8 mouse cellular contexts compared by ENCODE assay signal in genomic region chr17:88303991-88304390, GRCm38 (mm10).
A peak's percentile ranks its signal among the peaks of the same experiment; 100 is the strongest.
DNase-seq lines count a peak whose midpoint lies in the region; TF ChIP-seq lines count a peak whose summit lies in the region.

No protein-coding gene starts in this region.

- TF ChIP-seq POLR2A in testis, adult 2 months (IDR thresholded peaks at IDR 0.05; ENCODE audit: control insufficient read depth, low read depth, low read length): no peak

- H3K27me3 ChIP-seq in testis, adult 2 months (ENCODE audit: control insufficient read depth, insufficient read depth, low read length): no peaks in the 10 kb centered on the region

- no peak overlapping the region for H3K27ac ChIP-seq in testis, adult 2 months (ENCODE audit: control insufficient read depth, insufficient read depth, low read depth, low read length)

- DNase-seq in cerebellum, adult 18-20 months: peak; percentile 43 to 51
- DNase-seq in cerebellum, adult 9-11 months: no peak
- DNase-seq in testis, postnatal 14 days (ENCODE audit: low spot score): no peak
- peak; percentile 51 for DNase-seq in heart, postnatal 14 days
- peak; percentile 52 for DNase-seq in lung, postnatal 25 days (ENCODE audit: low spot score)
- no peak for DNase-seq in layer of hippocampus, postnatal 14 days (ENCODE audit: low spot score in 2 of 2)
- DNase-seq in right cerebral cortex, postnatal 25 days: no peak

- intact Hi-C loops in heart, postnatal 14 days (cut with DNase I): loop anchor here (2.0 kb wide), 1 partner anchor 47 kb away; no protein-coding TSS in a partner anchor

- H3K4me3 ChIP-seq in testis, adult 2 months (ENCODE audit: control insufficient read depth, low read depth, low read length): peak overlapping the region; percentile 55

- H3K36me3 ChIP-seq in testis, adult 2 months (ENCODE audit: control insufficient read depth, insufficient read depth, low read length): no peaks in the 10 kb centered on the region

- peak; percentile 35; the same call in 1 of the 2 replicates for TF ChIP-seq CTCF in testis, adult 2 months (IDR thresholded peaks at IDR 0.05; ENCODE audit: control insufficient read depth, insufficient read depth, insufficient replicate concordance, low read depth, low read length)

- H3K4me1 ChIP-seq in testis, adult 2 months (ENCODE audit: control insufficient read depth, insufficient read depth, low read length): peaks cover 4% of the 10 kb centered on the region

Comparison
In these comparisons a context has a peak if more than half of its experiments do, and no peak if none do; other contexts are left out.
1. DNase-seq: peak in cerebellum, adult 18-20 months (2 of 2), heart, postnatal 14 days (2 of 2) and lung, postnatal 25 days (single experiment); none in cerebellum, adult 9-11 months (single experiment), testis, postnatal 14 days (single experiment), layer of hippocampus, postnatal 14 days (0 of 2) and right cerebral cortex, postnatal 25 days (single experiment).